Mouse (Mus musculus) adrenal gland, postnatal 14 days (tissue): ENCODE measurements around the gene Zfp62. TPM values are rescaled to one million over a fixed set of nuclear protein-coding genes. Genes with fewer than 3 reads are reported as not detected.
"Not testable (repeated sequence)": the region's sequence is repeated elsewhere in the genome, so short reads cannot be mapped to it uniquely, and the experiment has no call there.

Experiments used
- DNase-seq: peaks from one replicate; pipeline ENCODE4 v3.0.0; 2021; ENCODE audit warnings: mixed read lengths
- long read RNA-seq, 2 experiments: library from polyadenylated mRNA; stranded (forward); transcript quantifications; one replicate each; pipeline ENCODE4 v2.0.0; 2021
- total RNA-seq: library from RNA; stranded (reverse); gene quantifications from 2 replicates; pipeline ENCODE4 v1.2.3, GENCODE M21; 2021

Zfp62 gene
- 33.2 and 36.9 TPM in 2 replicates for total RNA-seq
- long read RNA-seq, experiment 1, full-length matches to known transcripts = 7 of 20 reads
- long read RNA-seq, experiment 1, partial matches to known transcripts = 1 of 20 reads
- long read RNA-seq, experiment 1, other reads (novel, unspliced or antisense) = 12 of 20 reads
- long read RNA-seq, experiment 2, transcript Zfp62-203 (4 exons, 3,872 nt) = major isoform, 5 of 8 reads
- long read RNA-seq, experiment 2, partial matches to known transcripts = 0 of 8 reads
- long read RNA-seq, experiment 2, other reads (novel, unspliced or antisense) = 3 of 8 reads

GRCm38 (mm10) chr11:49203129-49203768 lies at the start of gene Zfp62:
TSS of gene Zfp62 (plus strand) at chr11:49203292.
- DNase-seq = peak; percentile 97

- no peak for DNase-seq
Measured at GRCm38 (mm10) chr11:49154077-49154476, 49.0 kb upstream of the Zfp62 start, which contains the start of gene Olfr1394. TSS of gene Olfr1394 (plus strand) at chr11:49154377.

GRCm38 (mm10) chr11:49156821-49157814 lies 46.0 kb upstream of the Zfp62 start:
- no peak for DNase-seq

GRCm38 (mm10) chr11:49168839-49169611 lies 34.1 kb upstream of the Zfp62 start:
- DNase-seq = peak; percentile 25

GRCm38 (mm10) chr11:49170576-49170975 lies 32.5 kb upstream of the Zfp62 start:
- DNase-seq = no peak

GRCm38 (mm10) chr11:49175345-49175744 lies 27.7 kb upstream of the Zfp62 start:
- DNase-seq = no peak

GRCm38 (mm10) chr11:49176047-49176779 lies 26.9 kb upstream of the Zfp62 start:
- DNase-seq = not testable (repeated sequence)

GRCm38 (mm10) chr11:49183172-49183571 lies 19.9 kb upstream of the Zfp62 start:
- no peak for DNase-seq

- no peak for DNase-seq
Measured at GRCm38 (mm10) chr11:49186452-49186851, 16.6 kb upstream of the Zfp62 start.

- no peak for DNase-seq
Measured at GRCm38 (mm10) chr11:49186955-49187488, 16.1 kb upstream of the Zfp62 start, which contains the start of gene Btnl9. TSS of gene Btnl9 (minus strand) at chr11:49187159.

GRCm38 (mm10) chr11:49187701-49188100 lies 15.4 kb upstream of the Zfp62 start:
- DNase-seq = no peak

- DNase-seq = peak; percentile 75
Measured at GRCm38 (mm10) chr11:49189737-49190136, 13.4 kb upstream of the Zfp62 start.

GRCm38 (mm10) chr11:49191083-49191482 lies 12.0 kb upstream of the Zfp62 start:
- no peak for DNase-seq

GRCm38 (mm10) chr11:49194771-49195170 lies 8.3 kb upstream of the Zfp62 start:
- DNase-seq = not testable (repeated sequence)

GRCm38 (mm10) chr11:49195819-49196322 lies 7.2 kb upstream of the Zfp62 start:
- peak; percentile 46 for DNase-seq

- DNase-seq = no peak
Measured at GRCm38 (mm10) chr11:49200666-49201065, 2.4 kb upstream of the Zfp62 start.

GRCm38 (mm10) chr11:49201142-49201541 lies 1.9 kb upstream of the Zfp62 start:
- no peak for DNase-seq

- DNase-seq = no peak
Measured at GRCm38 (mm10) chr11:49202071-49202470, 1.0 kb upstream of the Zfp62 start.

GRCm38 (mm10) chr11:49202523-49203061 lies 500 bp upstream of the Zfp62 start:
- peak; percentile 27 for DNase-seq
